Mouse (Mus musculus) heart, adult 2 months (tissue): ENCODE data around the gene Inhba. TPM values are rescaled to one million over a fixed set of nuclear protein-coding genes. Genes with fewer than 3 reads are reported as not detected.

Experiments used
- DNase-seq, 2 experiments: peaks; one replicate each; pipeline ENCODE4 v3.0.0; 2021
- H3K27ac ChIP-seq: fragments of 200-600 bp; 2 replicates; pipeline ENCODE4 v1.8.1; 2022
- H3K27me3 ChIP-seq: fragments of 200-500 bp; 2 replicates; pipeline ENCODE4 v1.6.1; 2012; ENCODE audit warnings: mild to moderate bottlenecking, low read length, inconsistent platforms, mixed read lengths; ENCODE audit not compliant: control insufficient read depth, insufficient read depth
- H3K36me3 ChIP-seq: fragments of 200-500 bp; 2 replicates; pipeline ENCODE4 v1.6.1; 2012; ENCODE audit warnings: low read length, inconsistent platforms; ENCODE audit not compliant: control insufficient read depth, insufficient read depth
- H3K4me1 ChIP-seq: fragments of 200-500 bp; 2 replicates; pipeline ENCODE4 v1.6.1; 2011; ENCODE audit warnings: low read length; ENCODE audit not compliant: control insufficient read depth, insufficient read depth
- H3K4me3 ChIP-seq: fragments of 200-600 bp; 2 replicates; pipeline ENCODE4 v1.8.1; 2022
- H3K79me2 ChIP-seq: fragments of 200-500 bp; replicated peaks from 2 replicates; pipeline ENCODE4 v1.6.1; 2012; ENCODE audit warnings: mild to moderate bottlenecking, inconsistent platforms, low read length, moderate library complexity, mixed read lengths; ENCODE audit not compliant: control insufficient read depth, insufficient read depth
- H3K9ac ChIP-seq: fragments of 200-500 bp; 2 replicates; pipeline ENCODE4 v1.6.1; 2012; ENCODE audit warnings: low read depth, mild to moderate bottlenecking, control low read depth, inconsistent platforms, low read length, mixed read lengths
- CTCF ChIP-seq: fragments of 200-600 bp; IDR thresholded peaks from 2 replicates; pipeline ENCODE4 v1.8.1; 2022; ENCODE audit warnings: antibody characterized with exemption, mild to moderate bottlenecking, moderate library complexity
- EP300 ChIP-seq: fragments of 200-500 bp; IDR thresholded peaks from 2 replicates; pipeline ENCODE4 v1.6.1; 2011; ENCODE audit warnings: low read depth, low read length, control low read depth; ENCODE audit not compliant: insufficient read depth
- POLR2A ChIP-seq: fragments of 200-500 bp; IDR thresholded peaks from 2 replicates; pipeline ENCODE4 v1.6.1; 2011; ENCODE audit warnings: mild to moderate bottlenecking, low read depth, low read length, control low read depth; ENCODE audit not compliant: insufficient read depth
- WGBS: fragments of 180-500 bp; shearing (Covaris S2); methylation state at CpG from one replicate; pipeline ENCODE4 v1.1.7; 2018; 5-methylcytosine and 5-hydroxymethylcytosine counted together
- intact Hi-C: fragments of 180-260 bp; cut with DNase I; formaldehyde crosslinking; loops from one replicate; pipeline ENCODE4 v1.15.1; 2025
- polyA plus RNA-seq: library from polyadenylated mRNA; depleted of rRNA; stranded (reverse); fragments of >200 nt; gene quantifications from 2 replicates; pipeline ENCODE4 v1.2.3, GENCODE M21; 2012
- total RNA-seq, 2 experiments: library from RNA; stranded (reverse); gene quantifications; 2 replicates each; pipeline ENCODE4 v1.2.3; 2021

Gene Inhba
- total and polyA plus RNA-seq, 3 experiments = 0.61 to 2.5 (median 2.5) TPM

DNA sequence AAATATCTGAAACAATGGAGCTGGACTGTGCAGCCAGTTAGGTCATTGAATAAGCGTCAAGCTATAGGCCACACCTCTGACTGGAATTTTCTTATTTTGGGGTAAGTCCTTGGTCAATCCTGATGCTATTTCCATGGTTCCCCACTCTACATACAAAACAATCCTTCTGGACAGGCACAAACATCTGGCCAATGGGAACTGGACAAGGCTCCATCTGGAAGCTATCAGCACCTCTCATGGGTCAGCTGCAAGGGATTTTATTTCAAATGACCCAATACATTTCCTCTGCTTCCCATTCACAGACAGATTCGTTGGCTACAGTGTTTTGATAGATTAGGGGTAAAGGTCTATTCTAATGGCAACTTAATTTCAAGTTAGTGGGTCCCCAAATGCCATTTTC, 68.6 kb downstream of the Inhba start:
- H3K4me1 ChIP-seq = no peaks in the 10 kb centered on the region
- intact Hi-C loops = no loop called here
- TF ChIP-seq EP300 = no peak
- TF ChIP-seq POLR2A = no peak
- TF ChIP-seq CTCF = no peak
- no peak for DNase-seq
- H3K79me2 ChIP-seq = no peaks in the 10 kb centered on the region
- WGBS = 45% methylated on average over 2 of the region's 2 CpGs
- no peaks in the 10 kb centered on the region for H3K27me3 ChIP-seq
- H3K27ac ChIP-seq = no peak overlapping the region
- H3K36me3 ChIP-seq = no peaks in the 10 kb centered on the region
- H3K9ac ChIP-seq = no peak overlapping the region
- H3K4me3 ChIP-seq = no peak overlapping the region
